10 mouse cellular contexts compared by ENCODE assay signal in genomic region chr8:126567674-126568073, GRCm38 (mm10). TPM values are rescaled to one million over a fixed set of nuclear protein-coding genes. Genes with fewer than 3 reads are reported as not detected.
A peak's percentile ranks its signal among the peaks of the same experiment; 100 is the strongest.
DNase-seq lines count a peak whose midpoint lies in the region; ATAC-seq and TF ChIP-seq lines count a peak whose summit lies in the region.
"Had no signal": no experiment of that assay in that cellular context is flagged by ENCODE, and none has a peak within 500 bp of the region (broad histone marks: within the 10 kb centered on the region; RNA-seq: fewer than 3 reads in every experiment).

No protein-coding gene starts in this region.

- H3K9me3 ChIP-seq in lung, embryonic 14.5 days (ENCODE audit: low read depth, low read length): no peaks in the 10 kb centered on the region
- no peaks in the 10 kb centered on the region for H3K9me3 ChIP-seq in embryonic facial prominence, embryonic 10.5 days
- H3K9me3 ChIP-seq: liver, embryonic 12.5 days had no signal

- H3K27ac ChIP-seq in lung, embryonic 14.5 days (ENCODE audit: low read depth): peak overlapping the region; percentile 91
- H3K27ac ChIP-seq in embryonic facial prominence, embryonic 10.5 days (replicated peaks): peak overlapping the region; percentile 84; the same call in 1 of the 2 replicates
- peak overlapping the region; percentile 96 for H3K27ac ChIP-seq in heart, adult 2 months
- H3K27ac ChIP-seq in macrophage: peak overlapping the region; percentile 90
- H3K27ac ChIP-seq: liver, embryonic 12.5 days had no signal

- 74% methylated on average over 2 of the region's 2 CpGs for WGBS in lung, embryonic 14.5 days
- WGBS in embryonic facial prominence, embryonic 10.5 days: 70% methylated on average over 2 of the region's 2 CpGs
- 63% methylated on average over 2 of the region's 2 CpGs for WGBS in heart, adult 2 months
- WGBS in macrophage (ENCODE audit: missing documents): 84% methylated on average over 2 of the region's 2 CpGs

- no peak for ATAC-seq in lung, embryonic 14.5 days (ENCODE audit: insufficient read depth)
- no peak for ATAC-seq in CD4-positive, CD25-positive, alpha-beta regulatory T cell, adult 4 months
- ATAC-seq: liver, embryonic 12.5 days had no signal

- DNase-seq in lung, embryonic 14.5 days: no peak
- DNase-seq in lung, postnatal 4 days: no peak
- DNase-seq in embryonic facial prominence, embryonic 10.5 days (ENCODE audit: low spot score): no peak
- DNase-seq in heart, adult 2 months: peak in 1 of 2 experiments; percentile 73
- no peak for DNase-seq in ovary, postnatal 14 days (ENCODE audit: low spot score)
- DNase-seq in left cerebral cortex, postnatal 36 days (ENCODE audit: low spot score in 2 of 2): no peak
- DNase-seq: thymus, adult 18-20 months had no signal

- peaks cover 8% of the 10 kb centered on the region for H3K4me1 ChIP-seq in lung, embryonic 14.5 days (ENCODE audit: insufficient read depth)
- H3K4me1 ChIP-seq in embryonic facial prominence, embryonic 10.5 days: peaks cover 52% of the 10 kb centered on the region
- peaks cover 31% of the 10 kb centered on the region for H3K4me1 ChIP-seq in heart, adult 2 months (ENCODE audit: control insufficient read depth, insufficient read depth, low read length)

- no peak for TF ChIP-seq CTCF in lung, embryonic 14.5 days (IDR thresholded peaks at IDR 0.05; ENCODE audit: low read depth)
- no peak for TF ChIP-seq CTCF in heart, adult 2 months (IDR thresholded peaks at IDR 0.05)

- no peak overlapping the region for H3K4me3 ChIP-seq in lung, embryonic 14.5 days (ENCODE audit: low read depth, low read length)
- H3K4me3 ChIP-seq in embryonic facial prominence, embryonic 10.5 days: no peak overlapping the region
- no peak overlapping the region for H3K4me3 ChIP-seq in heart, adult 2 months
- no peak overlapping the region for H3K4me3 ChIP-seq in macrophage (ENCODE audit: inconsistent target)
- H3K4me3 ChIP-seq: liver, embryonic 12.5 days had no signal

- H3K36me3 ChIP-seq in lung, embryonic 14.5 days (ENCODE audit: insufficient read depth): no peaks in the 10 kb centered on the region
- no peaks in the 10 kb centered on the region for H3K36me3 ChIP-seq in embryonic facial prominence, embryonic 10.5 days (replicated peaks)
- no peaks in the 10 kb centered on the region for H3K36me3 ChIP-seq in heart, adult 2 months (ENCODE audit: control insufficient read depth, insufficient read depth, low read length)
- no peaks in the 10 kb centered on the region for H3K36me3 ChIP-seq in macrophage (ENCODE audit: inconsistent target)
- H3K36me3 ChIP-seq: liver, embryonic 12.5 days had no signal

- H3K4me2 ChIP-seq in lung, embryonic 14.5 days: no peak overlapping the region
- H3K4me2 ChIP-seq: liver, embryonic 12.5 days had no signal

- TF ChIP-seq POLR2A in heart, adult 2 months (IDR thresholded peaks at IDR 0.05; ENCODE audit: insufficient read depth, low read depth, low read length): peak; percentile 53; the same call in 1 of the 2 replicates

- no peak overlapping the region for H3K9ac ChIP-seq in lung, embryonic 14.5 days
- 0 out of 2 replicates have a peak overlapping the region, but pooled peaks have one; percentile 12 for H3K9ac ChIP-seq in heart, adult 2 months (ENCODE audit: low read depth, low read length)
- H3K9ac ChIP-seq: liver, embryonic 12.5 days had no signal

- intact Hi-C loops in heart, adult 2 months (cut with DNase I): loop anchor here (2.0 kb wide), 1 partner anchor 17 kb away; no protein-coding TSS in a partner anchor
- intact Hi-C loops in left cerebral cortex, postnatal 36 days (cut with DNase I): no loop called here

- H3K27me3 ChIP-seq in lung, embryonic 14.5 days (ENCODE audit: insufficient read depth, low read length): no peaks in the 10 kb centered on the region
- H3K27me3 ChIP-seq in embryonic facial prominence, embryonic 10.5 days (replicated peaks; ENCODE audit: low read depth, poor library complexity, severe bottlenecking): no peaks in the 10 kb centered on the region; the same call in 1 of the 2 replicates
- H3K27me3 ChIP-seq in heart, adult 2 months (ENCODE audit: control insufficient read depth, insufficient read depth, low read length): no peaks in the 10 kb centered on the region
- H3K27me3 ChIP-seq: liver, embryonic 12.5 days had no signal

- no peaks in the 10 kb centered on the region for H3K79me2 ChIP-seq in heart, adult 2 months (replicated peaks; ENCODE audit: control insufficient read depth, insufficient read depth, low read length)
- no peaks in the 10 kb centered on the region for H3K79me2 ChIP-seq in macrophage (ENCODE audit: inconsistent target)

- peak; percentile 93 for TF ChIP-seq EP300 in heart, adult 2 months (IDR thresholded peaks at IDR 0.05; ENCODE audit: insufficient read depth, low read depth, low read length)

RNA-seq across cellular contexts. Expression of gene Irf2bp2, which starts 26.1 kb away (rescaled TPM):
- 8.9 and 9.3 TPM in 2 replicates for polyA plus RNA-seq in lung, embryonic 14.5 days (2014; fragmentation: Nextera tagmentation; extraction: Ambion mirVana)
- polyA plus RNA-seq in embryonic facial prominence, embryonic 10.5 days (2016; fragmentation: Nextera tagmentation; extraction: Ambion mirVana): 4.5 and 5.4 TPM in 2 replicates
- 100 to 1,000 TPM in 1 of 2 experiments, 10 to 100 TPM in 1; 56.3 to 132 TPM for total RNA-seq in heart, adult 2 months (2021)
- polyA plus RNA-seq in heart, adult 2 months (2012; rRNA removed): 33.8 and 37.3 TPM in 2 replicates
- total RNA-seq in macrophage (2018; cell fraction: chromatin; rRNA removed): 100 to 1,000 TPM in 19 of 26 experiments, 10 to 100 TPM in 6, 1 to 10 TPM in 1; 2.6 to 175 (median 132) TPM
- 100 to 1,000 TPM in 12 of 26 experiments, 10 to 100 TPM in 14; 12.4 to 139 (median 98.3) TPM for total RNA-seq in macrophage (2018; cell fraction: cytosol; rRNA removed)
- 100 to 1,000 TPM in 23 of 26 experiments, 10 to 100 TPM in 3; 17.9 to 251 (median 174) TPM for total RNA-seq in macrophage (2018; cell fraction: nucleus; rRNA removed)
- 39.1 to 68.1 TPM (median 42.7 TPM) in 3 replicates for polyA plus RNA-seq in macrophage (2018)
- 10 to 100 TPM; 15.5 to 22.4 TPM for polyA plus RNA-seq in CD4-positive, CD25-positive, alpha-beta regulatory T cell, adult 4 months (2017; shearing (Covaris generic))
- total RNA-seq in left cerebral cortex, postnatal 36 days (2021): 10 to 100 TPM; 54.3 to 63.3 TPM
